Mouse (Mus musculus) lung, postnatal 14 days (tissue): Measurements from ENCODE around the gene Cd200r2.
"Not testable (repeated sequence)": the region's sequence is repeated elsewhere in the genome, so short reads cannot be mapped to it uniquely, and the experiment has no call there.

Experiments
- DNase-seq: peaks from one replicate; pipeline ENCODE4 v3.0.0; 2021

Cd200r2 gene

DNA sequence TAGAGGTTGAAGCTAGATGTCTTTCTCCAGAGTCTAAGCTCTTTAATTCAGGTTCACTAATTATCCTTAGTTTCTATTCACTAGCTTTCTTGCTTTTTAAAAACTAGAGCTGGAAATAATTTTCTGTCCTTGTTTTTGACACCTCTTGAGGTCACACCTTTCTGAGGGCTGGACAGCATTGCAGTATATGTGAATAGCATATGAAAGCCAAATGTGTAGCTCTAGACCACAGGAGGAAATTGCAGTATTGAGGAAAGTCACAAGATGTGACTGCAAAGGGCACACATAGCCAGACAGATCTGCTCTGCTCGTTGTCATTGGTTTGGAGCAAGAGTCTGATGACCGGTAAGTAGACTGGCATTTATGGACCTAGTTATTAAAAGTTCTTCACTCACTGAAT, at the start of gene Cd200r2:
TSS of gene Cd200r2 (plus strand) at position 301 of the 400 bp plus-strand sequence.
- no peak for DNase-seq

DNA sequence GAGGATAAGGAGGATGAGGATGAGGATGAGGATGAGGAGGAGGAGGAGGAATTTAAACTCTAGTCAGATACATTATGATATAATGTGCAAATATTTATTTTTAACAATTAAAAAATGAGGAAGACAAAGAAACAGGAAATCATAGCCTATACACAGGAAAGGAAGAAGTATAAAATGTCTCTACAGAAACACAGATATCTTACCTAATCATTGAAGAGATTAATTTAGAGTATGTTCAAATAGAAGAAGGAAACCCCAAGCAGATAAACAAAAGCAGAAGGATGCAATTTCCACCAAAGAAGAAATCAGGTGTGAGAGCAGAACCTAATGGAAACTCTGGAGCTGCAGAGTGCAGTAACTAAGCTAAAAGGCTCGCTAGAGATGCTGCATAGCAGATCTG, 48.9 kb upstream of the Cd200r2 start:
- no peak for DNase-seq

DNA sequence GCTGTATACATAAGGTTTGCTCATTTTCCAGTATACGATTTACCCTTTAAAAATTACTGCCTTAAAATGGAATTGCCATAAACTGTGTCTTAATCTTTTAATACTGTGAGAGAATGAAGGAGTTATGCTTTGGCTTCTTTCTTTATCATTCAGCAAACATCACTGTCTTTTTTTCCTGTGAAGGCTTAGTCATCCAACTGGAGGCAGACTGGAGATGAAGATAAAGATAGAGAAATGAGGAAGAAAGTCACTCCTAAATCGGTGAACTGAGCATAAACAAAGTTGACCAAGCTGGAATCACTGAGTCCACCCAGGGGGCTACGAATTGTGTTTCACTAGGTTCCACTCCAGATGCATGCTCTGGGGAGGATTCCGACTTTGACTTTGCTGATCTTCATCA, 46.4 kb upstream of the Cd200r2 start:
- no peak for DNase-seq

DNA sequence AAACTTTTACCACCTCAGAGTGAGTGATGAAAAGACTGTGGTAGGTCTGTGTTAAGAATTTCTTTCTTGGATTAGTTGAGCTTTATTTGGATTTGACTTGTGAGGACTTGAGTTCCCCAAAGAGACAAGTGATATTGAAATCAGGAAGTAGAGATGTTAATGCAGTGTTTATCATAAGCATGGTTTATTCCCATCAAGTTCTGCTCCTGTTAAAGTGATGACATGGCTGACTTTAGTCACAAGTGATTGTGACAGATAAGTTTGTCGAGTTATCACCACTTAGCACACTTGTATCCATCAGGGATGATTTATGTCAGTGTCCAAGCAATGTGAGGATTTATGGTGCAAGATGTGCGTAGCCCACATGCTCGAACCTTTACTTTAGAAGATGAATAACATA, 34.6 kb upstream of the Cd200r2 start:
- no peak for DNase-seq

DNA sequence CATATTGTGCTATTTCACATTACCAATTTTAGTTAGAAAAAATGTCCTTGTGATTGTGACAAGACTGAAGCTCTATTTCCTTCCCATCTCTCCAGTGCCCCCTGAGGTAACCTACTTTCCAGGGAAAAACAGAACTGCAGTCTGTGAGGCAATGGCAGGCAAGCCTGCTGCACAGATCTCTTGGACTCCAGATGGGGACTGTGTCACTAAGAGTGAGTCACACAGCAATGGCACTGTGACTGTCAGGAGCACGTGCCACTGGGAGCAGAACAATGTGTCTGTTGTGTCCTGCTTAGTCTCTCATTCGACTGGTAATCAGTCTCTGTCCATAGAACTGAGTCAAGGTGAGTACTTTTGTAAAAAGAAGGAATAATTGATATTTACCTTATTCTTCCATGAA, 33.7 kb upstream of the Cd200r2 start:
- not testable (repeated sequence) for DNase-seq

DNA sequence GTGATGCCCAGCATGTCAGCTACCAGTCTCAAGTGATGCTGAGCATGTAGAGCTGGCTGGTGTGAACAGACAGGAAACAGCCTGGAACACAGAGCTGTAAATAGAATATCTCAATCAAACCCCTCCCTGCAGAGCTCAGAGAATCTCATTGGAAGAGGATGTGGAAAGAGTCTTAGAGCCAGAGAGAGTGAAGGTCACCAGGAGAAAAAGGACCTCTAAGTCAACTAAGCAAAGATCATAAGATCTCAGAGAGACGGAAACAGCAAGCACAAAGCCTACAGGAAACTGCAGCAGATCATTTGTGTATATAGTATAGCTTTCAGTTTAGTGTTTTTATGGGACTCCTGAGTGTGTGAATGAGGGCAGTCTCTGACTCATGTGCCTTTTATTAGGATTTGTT, 8.3 kb downstream of the Cd200r2 start:
- no peak for DNase-seq

DNA sequence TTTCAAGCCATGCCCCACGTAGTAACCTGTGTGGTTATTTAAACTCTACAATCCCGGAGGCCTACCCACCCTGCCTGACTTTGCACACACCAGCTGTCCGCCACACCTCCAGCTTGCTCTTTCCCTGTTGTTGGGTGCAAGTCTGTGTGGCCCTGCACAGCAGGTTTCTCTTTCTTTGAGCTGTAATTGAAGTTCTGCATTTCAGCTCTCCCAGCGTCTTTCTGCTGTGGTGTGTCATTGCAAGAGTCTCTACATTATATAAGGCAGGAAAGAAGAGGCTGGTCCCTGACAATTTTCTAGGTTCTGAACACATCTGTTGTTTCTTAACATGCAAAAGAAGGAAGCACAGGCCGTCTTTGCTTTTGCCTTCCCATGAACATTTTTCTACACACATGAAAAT, 9.7 kb downstream of the Cd200r2 start:
- DNase-seq, result no peak

DNA sequence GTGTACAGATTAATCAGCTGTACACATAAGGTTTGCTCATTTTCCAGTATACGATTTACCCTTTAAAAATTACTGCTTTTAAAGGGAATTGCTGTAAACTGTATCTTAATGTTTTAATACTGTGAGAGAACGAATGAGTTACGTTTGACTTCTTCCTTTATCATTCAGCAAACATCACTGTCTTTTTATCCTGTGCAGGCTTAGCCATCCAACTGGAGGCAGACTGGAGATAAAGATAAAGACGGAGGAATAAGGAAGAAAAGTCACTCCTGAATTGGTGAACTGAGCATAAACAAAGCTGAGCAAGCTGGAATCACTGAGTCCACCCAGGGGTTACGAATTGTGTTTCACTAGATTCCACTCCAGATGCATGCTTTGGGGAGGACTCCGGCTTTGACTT, 10.7 kb downstream of the Cd200r2 start:
- no peak for DNase-seq

DNA sequence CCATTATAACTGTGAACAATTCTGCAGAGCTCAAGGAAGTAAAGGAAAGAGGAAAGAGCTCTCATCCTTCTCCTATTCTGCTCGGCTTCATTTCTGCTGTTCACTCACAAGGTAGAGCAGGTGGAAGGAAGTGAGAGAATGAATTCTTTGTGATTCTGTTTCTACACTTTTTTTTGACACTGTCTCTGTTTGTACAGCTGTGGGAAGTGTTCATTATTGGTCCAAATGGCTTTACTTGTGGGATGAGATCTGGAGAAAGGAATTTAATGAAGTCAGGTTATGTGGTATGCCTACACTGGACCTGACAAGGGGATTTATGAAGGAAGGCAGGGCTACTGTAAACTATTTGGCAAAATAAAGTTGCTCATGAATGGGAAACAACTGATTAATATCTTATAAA, 23.9 kb downstream of the Cd200r2 start:
- no peak for DNase-seq

DNA sequence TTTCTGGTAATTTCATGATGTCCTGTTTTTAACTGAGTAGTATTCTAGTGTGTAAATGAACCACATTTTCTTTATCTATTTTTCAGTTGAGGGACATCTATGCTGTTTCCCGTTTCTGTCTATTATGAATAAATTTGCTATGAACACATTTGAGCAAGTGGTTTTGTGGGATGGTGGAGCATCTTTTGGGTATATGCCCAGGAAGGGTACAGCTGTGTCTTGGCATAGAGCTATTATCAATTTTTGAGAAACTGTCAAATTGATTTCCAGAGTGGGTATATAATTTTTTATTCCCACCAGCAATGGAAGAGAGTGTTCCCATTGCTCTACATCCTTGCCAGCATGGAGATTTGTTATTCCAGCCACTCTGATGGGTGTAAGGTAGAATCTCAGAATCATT, 65.1 kb downstream of the Cd200r2 start:
- no peak for DNase-seq

DNA sequence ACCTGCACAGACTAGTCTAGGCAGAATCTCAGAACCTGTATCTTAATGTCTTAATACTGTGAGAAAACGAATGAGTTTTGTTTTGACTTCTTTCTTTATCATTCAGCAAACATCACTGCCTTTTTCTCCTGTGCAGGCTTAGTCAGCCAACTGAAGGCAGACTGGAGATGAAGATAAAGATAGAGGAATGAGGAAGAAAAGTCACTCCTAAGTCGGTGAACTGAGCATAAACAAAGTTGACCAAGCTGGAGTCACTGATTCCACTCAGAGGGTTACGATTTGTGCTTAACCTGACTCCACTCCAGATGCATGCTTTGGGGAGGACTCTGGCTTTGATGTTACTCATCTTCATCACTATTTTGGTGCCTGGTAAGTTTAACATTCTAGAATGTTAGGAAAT, 76.6 kb downstream of the Cd200r2 start, which contains the start of gene Cd200r3:
TSS of gene Cd200r3 (plus strand) at position 211 of the 400 bp plus-strand sequence.
- no peak for DNase-seq

DNA sequence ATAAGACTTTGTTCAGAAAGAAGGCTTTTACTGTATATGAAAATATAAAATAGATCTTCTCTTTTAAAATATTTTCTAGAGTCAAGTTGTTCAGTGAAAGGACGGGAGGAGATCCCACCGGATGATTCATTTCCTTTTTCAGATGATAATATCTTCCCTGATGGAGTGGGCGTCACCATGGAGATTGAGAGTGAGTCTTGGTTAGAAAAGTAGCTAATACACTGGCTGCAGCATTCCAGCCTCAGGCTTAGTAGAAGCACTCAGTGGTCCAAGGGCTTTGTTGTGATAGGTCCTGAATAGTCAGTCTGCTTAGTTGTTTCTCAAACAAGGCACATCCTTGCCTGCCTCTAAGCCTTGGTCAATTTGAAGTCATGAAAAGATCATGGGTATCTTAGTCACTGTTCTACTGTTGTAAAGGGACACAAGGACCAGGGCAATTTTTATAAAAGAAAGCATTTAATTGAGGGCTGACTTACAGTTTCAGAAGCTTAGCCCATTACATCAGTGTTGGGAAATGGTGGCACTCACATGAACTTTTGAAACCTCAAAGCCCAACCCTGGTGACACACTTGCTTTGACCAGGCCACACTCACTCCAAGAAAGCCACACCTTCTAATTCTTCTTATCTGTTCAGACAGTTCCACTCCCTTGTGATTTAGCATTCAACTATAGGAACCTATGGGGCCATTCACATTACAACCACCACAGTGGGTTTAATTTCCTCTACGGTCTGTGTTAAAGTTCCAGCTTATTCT, 84.6 kb downstream of the Cd200r2 start:
- no peak for DNase-seq

DNA sequence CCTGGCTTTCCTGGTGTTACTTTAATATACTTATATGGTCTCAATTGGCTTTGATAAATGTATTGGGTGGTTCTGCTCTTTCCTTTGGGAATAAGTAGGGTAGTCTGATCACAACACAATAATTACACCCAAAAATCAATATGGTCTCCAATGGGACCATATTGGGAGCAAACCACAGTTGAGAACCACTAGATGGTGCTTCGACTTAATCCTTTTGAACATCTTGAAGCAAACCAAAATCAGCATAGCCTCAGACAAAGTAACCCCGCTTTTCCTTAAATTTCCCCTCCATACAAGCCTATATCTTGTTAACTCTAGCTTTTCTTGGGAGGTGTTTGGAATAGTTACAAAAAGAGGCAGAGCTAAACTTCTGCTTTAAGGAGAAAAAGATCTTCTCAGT, 95.4 kb downstream of the Cd200r2 start:
- no peak for DNase-seq

DNA sequence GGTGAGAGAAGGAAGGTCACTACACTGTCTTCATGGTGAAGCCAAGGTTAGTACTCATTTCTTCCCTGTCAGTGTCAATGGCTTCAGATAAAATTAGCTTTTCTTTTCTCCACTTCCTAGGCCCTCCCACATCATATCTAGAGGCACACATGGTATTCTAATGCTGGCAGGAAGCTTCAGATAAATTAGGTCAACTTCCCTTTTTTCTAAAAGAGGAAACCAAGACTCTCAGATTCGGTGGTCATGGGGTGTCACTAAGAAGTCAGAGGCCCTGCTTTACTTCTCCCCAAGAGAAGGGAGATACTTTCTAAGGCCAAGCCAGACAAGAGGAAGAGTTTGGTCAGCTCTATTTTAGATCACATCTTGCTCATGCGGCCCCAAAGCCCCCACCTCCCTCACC, 95.9 kb downstream of the Cd200r2 start:
- no peak for DNase-seq

DNA sequence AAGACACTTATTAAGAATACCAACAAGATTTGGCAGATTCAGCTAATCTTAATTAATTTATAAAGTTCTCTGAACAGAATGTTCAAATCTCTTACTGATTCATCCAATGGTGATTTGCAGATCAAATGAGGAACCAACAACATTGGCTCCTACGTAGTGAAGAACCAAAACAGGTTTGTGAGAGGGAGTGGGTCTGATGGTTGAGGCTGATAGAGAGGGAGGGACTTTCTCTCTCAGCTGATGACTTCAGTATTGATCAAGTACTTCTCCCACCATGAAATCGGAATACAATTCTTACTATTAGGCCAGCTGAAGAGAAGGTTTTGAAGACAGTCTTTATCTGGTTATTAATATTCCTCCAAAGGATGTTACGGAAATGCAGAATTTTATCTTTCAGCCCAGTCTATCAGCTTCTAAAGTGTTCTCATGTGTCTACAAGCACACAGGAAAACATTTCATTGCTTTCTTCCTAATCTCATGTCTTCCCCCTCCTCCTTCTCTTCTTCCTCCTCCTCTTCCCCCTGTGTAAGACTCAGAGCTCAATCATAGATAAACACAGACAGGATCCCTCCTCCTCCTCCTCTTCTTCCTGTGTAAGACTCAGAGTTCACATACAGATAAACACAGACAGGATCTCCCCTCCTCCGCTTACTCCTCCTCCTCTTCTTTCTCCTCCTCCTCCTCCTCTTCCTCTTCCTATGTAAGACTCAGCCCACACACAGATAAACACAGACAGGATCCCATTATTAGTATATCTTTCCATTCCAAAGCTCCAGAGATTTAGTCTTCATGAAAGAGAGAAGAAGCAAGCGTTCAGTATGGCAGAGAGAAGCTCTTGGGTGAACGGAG, 97.9 kb downstream of the Cd200r2 start:
- no peak for DNase-seq

DNA sequence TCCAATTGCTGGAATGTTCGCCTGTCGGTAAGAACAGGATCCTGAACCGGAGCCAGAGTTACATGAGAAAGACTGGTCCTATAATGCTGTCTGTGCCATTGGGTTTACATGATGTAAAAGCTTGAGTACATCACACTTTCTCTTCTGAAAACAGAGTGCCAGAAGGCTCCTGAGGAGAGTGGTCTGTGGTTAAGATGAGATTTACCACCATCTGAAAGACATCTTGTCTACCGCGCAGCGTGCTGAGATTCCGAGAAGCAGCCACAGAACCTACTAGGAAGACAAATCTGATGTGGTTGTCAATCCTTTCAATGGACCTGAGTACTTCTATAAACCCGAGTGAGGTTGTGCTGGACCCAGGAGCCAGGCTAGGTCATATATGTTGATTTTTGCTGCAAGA, 98.5 kb downstream of the Cd200r2 start:
- no peak for DNase-seq
